Mouse (Mus musculus): ENCODE measurements around the gene Morf4l1.
"Not testable (repeated sequence)": the region's sequence is repeated elsewhere in the genome, so short reads cannot be mapped to it uniquely, and the experiment has no call there.

Morf4l1 gene

GRCm38 (mm10) chr9:90113651-90114566, 665 bp downstream of the Morf4l1 start:
- DNase-seq (ENCODE audit: low spot score), result peak; percentile 85

- no peak for DNase-seq (ENCODE audit: low spot score)
Observed at GRCm38 (mm10) chr9:90113151-90113550, 1.4 kb downstream of the Morf4l1 start.

GRCm38 (mm10) chr9:90109386-90109785, 5.2 kb downstream of the Morf4l1 start:
- no peak for DNase-seq (ENCODE audit: low spot score)

- DNase-seq (ENCODE audit: low spot score), result no peak
Observed at GRCm38 (mm10) chr9:90108272-90108671, 6.3 kb downstream of the Morf4l1 start.

- no peak for DNase-seq (ENCODE audit: low spot score)
Observed at GRCm38 (mm10) chr9:90106915-90107314, 7.7 kb downstream of the Morf4l1 start.

- no peak for DNase-seq (ENCODE audit: low spot score)
Observed at GRCm38 (mm10) chr9:90105462-90105861, 9.1 kb downstream of the Morf4l1 start.

GRCm38 (mm10) chr9:90100760-90101159, 13.8 kb downstream of the Morf4l1 start:
- DNase-seq (ENCODE audit: low spot score), result no peak

GRCm38 (mm10) chr9:90098934-90099333, 15.6 kb downstream of the Morf4l1 start:
- DNase-seq (ENCODE audit: low spot score), result no peak

GRCm38 (mm10) chr9:90089339-90090104, 25.1 kb downstream of the Morf4l1 start:
- DNase-seq (ENCODE audit: low spot score), result no peak

GRCm38 (mm10) chr9:90087906-90088485, 26.6 kb downstream of the Morf4l1 start:
- DNase-seq (ENCODE audit: low spot score), result no peak

- no peak for DNase-seq (ENCODE audit: low spot score)
Observed at GRCm38 (mm10) chr9:90084766-90085468, 29.7 kb downstream of the Morf4l1 start.

GRCm38 (mm10) chr9:90084152-90084551, 30.4 kb downstream of the Morf4l1 start:
- no peak for DNase-seq (ENCODE audit: low spot score)

GRCm38 (mm10) chr9:90082992-90083391, 31.6 kb downstream of the Morf4l1 start:
- DNase-seq (ENCODE audit: low spot score), result no peak

- DNase-seq (ENCODE audit: low spot score), result not testable (repeated sequence)
Observed at GRCm38 (mm10) chr9:90081961-90082360, 32.6 kb downstream of the Morf4l1 start.

GRCm38 (mm10) chr9:90076849-90077461, 37.6 kb downstream of the Morf4l1 start:
- no peak for DNase-seq (ENCODE audit: low spot score)

GRCm38 (mm10) chr9:90076131-90076530, 38.4 kb downstream of the Morf4l1 start:
- DNase-seq (ENCODE audit: low spot score), result no peak

- DNase-seq (ENCODE audit: low spot score), result no peak
Observed at GRCm38 (mm10) chr9:90075336-90075735, 39.2 kb downstream of the Morf4l1 start.

- no peak for DNase-seq (ENCODE audit: low spot score)
Observed at GRCm38 (mm10) chr9:90070174-90070573, 44.4 kb downstream of the Morf4l1 start.

- DNase-seq (ENCODE audit: low spot score), result no peak
Observed at GRCm38 (mm10) chr9:90069485-90069884, 45.1 kb downstream of the Morf4l1 start.

GRCm38 (mm10) chr9:90068786-90069185, 45.8 kb downstream of the Morf4l1 start:
- DNase-seq (ENCODE audit: low spot score), result no peak

GRCm38 (mm10) chr9:90067341-90067740, 47.2 kb downstream of the Morf4l1 start:
- no peak for DNase-seq (ENCODE audit: low spot score)
